Mouse (Mus musculus): ENCODE results near the gene Smoc1.

DNA sequence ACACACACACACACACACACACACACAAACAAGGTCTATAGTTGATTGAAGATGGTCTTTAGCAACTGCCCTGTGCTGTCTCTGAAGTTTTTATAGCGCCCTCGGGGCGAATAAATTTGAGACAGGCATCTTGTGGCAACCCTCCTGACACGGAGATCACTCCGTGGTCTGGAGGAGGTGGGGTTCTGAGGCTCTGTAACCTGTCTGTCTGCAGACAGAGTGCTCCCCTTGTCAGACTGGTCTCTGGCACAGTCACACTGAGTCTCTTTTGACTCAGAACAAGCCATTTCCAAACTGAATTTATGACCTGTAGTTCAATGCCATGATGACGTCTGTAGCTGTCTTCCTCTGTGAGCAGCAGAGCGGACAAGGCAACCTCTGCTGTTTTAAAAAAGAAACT is 75.1 kb downstream of the Smoc1 start:
- TF ChIP-seq CTCF (IDR thresholded peaks at IDR 0.05; ENCODE audit: control insufficient read depth, insufficient read depth, insufficient replicate concordance, low read depth, low read length) (no peak), POLR2A (IDR thresholded peaks at IDR 0.05; ENCODE audit: control insufficient read depth, low read depth, low read length) (no peak)

Measured in testis, adult 2 months (tissue).